Mouse (Mus musculus): ENCODE results near the gene Olfr67.
"Not testable (repeated sequence)": the region's sequence is repeated elsewhere in the genome, so short reads cannot be mapped to it uniquely, and the experiment has no call there.

Gene Olfr67

DNA sequence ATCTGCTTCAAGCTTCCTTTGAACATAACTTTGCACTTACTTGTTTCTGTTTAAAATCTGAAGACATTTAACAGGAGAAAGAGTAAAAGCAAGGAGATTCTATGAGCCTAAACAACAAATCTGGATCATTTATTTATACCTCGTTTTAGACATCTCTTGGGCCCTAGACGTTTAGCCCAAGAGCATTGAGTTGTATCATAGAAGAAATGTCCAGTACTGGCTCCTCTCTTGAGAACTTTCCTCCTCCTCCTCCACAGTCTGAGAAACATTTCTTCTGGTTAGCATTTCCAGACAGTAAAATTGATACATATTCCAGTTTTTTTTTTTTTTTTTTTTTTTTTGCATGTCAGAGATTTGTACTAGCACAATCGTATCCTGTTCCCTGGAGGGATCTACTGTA, at the start of gene Olfr67:
TSS of gene Olfr67 (minus strand) at position 101 of the 400 bp plus-strand sequence.
- in situ Hi-C loops (cut with MboI; ENCODE audit: low sequenced_read_pairs), result loop anchor here (5.0 kb wide), 1 partner anchor 81 kb away; no protein-coding TSS in a partner anchor

DNA sequence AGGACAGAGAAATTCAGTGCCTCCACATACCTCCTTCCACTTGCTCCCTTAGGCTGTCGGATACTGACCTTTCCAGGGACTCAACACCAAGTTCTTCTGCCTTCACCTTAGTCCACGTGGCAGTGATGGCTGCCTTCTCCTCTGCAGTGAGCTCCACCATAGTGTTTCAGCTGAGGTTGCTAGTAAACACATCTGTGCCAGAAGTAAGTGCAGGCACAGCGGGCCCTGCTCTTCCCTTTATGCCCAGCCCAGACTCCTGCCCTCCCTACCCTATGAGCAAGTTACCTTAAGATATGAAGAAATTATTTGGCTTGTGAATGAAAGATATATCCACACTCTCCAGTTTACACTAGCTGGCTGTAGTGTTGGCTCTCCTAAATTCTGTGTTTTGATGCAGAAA, 48.6 kb upstream of the Olfr67 start, which contains the start of gene Hbb-bh2:
TSS of gene Hbb-bh2 (minus strand) at position 253 of the 400 bp plus-strand sequence.
- in situ Hi-C loops (cut with MboI; ENCODE audit: low sequenced_read_pairs), result no loop called here

DNA sequence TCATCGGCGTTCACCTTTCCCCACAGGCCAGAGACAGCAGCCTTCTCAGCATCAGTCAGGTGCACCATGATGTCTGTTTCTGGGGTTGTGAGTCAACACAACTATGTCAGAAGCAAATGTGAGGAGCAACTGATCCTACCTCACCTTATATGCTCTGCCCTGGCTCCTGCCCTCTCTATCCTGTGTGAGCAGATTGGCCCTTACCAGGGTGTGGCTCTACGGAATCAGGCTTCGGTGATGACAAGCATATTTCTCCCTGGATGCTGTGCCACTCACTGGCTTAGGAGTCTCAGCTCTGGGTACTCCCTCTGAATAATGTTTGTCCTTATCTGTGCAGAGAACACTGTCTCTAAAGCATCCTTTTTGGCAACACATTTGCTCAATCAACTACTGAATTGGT, 36.2 kb upstream of the Olfr67 start, which contains the start of gene Hbb-bs:
TSS of gene Hbb-bs (minus strand) at position 289 of the 400 bp plus-strand sequence.
- in situ Hi-C loops (cut with MboI; ENCODE audit: low sequenced_read_pairs), result no loop called here

DNA sequence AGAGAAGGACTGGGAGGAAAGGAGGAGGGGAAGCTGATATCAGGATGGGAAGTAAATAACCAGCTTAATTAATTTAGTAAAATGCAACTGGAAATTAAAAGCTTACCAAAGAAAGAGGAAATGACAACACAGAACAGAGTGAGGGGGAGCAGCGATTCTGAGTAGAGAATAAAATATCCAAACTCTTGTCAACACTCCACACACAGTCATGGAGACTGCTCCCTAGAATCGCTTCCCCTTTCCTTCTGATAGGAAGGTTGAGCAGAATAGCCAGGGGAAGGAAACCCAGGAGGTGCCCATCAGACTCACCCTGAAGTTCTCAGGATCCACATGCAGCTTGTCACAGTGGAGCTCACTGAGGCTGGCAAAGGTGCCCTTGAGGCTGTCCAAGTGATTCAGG, 35.5 kb upstream of the Olfr67 start:
- in situ Hi-C loops (cut with MboI; ENCODE audit: low sequenced_read_pairs), result not testable (repeated sequence)

DNA sequence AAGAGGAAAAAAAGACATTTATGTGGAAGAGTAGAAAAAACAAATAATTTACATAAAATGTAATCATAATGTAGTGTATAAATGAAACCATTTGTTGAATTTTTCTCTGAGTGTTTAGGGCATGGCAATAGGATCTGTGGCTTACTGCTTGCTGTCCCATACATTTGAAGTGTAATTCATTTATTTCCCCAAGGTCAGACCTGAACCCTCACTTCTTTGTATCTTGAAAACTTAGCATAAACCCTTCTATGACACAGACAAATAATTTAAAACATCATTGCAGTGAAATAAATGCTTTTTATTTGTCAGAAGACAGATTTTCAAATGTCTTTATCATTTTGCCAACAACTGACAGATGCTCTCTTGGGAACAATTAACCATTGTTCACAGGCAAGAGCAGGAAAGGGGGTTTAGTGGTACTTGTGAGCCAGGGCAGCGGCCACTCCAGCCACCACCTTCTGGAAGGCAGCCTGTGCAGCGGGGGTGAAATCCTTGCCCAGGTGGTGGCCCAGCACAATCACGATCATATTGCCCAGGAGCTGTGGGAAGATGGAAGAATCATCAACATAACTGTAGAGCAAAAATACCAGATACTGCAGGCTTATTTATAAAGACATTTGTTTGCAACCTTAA, 34.8 kb upstream of the Olfr67 start:
- in situ Hi-C loops (cut with MboI; ENCODE audit: low sequenced_read_pairs), result no loop called here

DNA sequence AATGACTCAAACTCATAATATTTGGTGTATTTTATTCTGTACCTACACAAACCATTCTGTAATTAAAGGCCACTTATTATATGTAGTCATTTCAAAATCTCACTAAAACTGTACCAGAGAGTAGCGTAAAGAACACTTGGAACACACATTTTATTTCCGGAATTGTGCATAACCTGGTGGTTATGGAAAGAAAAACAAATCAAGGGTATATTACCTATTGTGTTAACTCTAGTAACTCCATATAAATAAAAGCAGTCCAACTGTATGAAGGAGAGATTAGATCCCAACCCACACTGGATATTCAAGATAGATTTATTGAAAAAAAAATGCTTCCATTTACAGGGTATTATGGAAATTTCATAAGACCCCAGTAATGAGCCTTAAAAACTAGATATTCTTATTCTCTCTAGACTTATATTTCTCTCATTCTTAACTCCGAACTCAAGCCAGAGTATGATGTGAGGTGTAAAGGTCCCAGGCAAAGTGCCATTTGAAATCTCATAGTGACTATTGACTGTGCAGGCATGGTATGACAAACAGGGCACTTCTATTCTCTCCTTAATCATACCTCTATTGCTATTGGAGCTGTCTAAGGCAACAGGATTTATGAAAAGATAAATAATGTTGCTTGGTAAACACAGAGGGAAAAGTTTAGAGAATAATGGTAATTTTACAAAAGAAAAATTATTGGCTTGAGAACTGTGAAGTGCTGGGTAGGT, 34.1 kb upstream of the Olfr67 start:
- in situ Hi-C loops (cut with MboI; ENCODE audit: low sequenced_read_pairs), result no loop called here

DNA sequence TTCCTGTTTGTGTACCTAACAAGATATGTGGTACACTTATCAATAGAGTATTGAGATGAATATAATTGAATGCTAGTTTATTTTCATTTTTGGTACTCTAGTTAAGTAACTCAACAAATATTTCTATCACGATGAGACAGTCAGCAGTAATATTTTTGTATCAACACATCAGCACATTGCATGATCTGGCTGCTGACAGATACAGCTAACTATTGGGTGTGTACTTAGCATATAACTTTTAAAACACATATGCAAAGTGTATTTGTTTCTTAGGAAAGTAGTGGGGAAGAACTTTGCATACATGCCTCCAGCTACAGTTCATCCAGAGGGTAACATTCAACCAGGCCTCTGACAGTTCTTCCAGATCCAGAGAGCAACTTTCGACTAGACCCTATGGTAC, 33.0 kb upstream of the Olfr67 start:
- in situ Hi-C loops (cut with MboI; ENCODE audit: low sequenced_read_pairs), result no loop called here

DNA sequence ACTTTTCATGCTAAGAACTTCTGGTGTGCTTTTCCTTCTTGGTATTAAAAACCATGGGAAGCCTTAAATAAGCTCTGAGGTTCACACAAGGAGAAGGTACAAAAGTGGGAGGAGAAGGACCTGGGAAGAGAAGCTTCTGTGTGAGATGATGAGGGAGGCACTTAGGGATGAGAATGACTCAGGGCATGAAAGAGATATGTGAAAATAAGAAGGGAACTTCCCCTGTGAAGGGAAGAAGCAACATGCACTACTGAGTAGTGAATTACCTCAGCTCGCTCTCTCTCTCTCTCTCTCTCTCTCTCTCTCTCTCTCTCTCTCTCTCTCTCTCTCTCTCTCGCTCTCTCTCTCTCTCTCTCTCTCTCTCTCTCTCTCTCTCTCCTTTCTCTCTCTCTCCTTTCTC, 23.5 kb upstream of the Olfr67 start:
- in situ Hi-C loops (cut with MboI; ENCODE audit: low sequenced_read_pairs), result not testable (repeated sequence)

DNA sequence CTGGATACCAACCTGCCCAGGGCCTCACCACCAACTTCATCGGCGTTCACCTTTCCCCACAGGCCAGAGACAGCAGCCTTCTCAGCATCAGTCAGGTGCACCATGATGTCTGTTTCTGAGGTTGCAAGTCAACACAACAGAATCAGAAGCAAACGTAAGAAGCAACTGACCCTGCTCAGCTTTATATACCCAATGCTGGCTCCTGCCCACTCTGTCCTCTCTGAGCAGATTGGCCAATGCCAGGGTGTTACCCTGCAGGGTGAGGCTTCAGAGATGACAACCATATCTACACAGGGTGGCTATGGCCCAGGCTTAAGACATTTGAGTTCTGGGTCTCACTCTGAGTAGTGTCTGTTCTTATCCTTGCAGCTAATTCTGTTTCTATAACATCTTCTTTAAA, 22.1 kb upstream of the Olfr67 start, which contains the start of gene Hbb-bt:
TSS of gene Hbb-bt (minus strand) at position 231 of the 400 bp plus-strand sequence.
- in situ Hi-C loops (cut with MboI; ENCODE audit: low sequenced_read_pairs), result no loop called here

DNA sequence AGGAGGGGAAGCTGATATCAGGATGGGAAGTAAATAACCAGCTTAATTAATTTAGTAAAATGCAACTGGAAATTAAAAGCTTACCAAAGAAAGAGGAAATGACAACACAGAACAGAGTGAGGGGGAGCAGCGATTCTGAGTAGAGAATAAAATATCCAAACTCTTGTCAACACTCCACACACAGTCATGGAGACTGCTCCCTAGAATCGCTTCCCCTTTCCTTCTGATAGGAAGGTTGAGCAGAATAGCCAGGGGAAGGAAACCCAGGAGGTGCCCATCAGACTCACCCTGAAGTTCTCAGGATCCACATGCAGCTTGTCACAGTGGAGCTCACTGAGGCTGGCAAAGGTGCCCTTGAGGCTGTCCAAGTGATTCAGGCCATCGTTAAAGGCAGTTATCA, 21.5 kb upstream of the Olfr67 start:
- in situ Hi-C loops (cut with MboI; ENCODE audit: low sequenced_read_pairs), result not testable (repeated sequence)

DNA sequence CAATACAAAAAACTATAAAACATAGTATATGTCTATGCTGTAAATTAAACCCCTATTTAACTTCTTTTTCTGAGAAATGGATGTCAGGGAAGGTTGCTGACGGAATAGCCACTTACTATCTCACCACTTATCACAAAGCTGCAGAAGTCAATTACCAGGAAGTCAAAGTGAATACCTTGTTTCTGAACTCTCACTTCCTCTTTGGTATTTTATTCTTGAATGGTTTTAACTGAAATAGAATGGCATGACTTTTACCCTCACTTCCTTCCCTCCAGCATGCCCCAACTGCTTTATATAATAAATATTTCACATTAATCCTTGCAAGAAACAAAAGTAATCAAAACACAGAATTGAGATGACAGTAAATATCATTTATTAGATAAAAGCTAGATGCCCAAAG, 20.6 kb upstream of the Olfr67 start:
- in situ Hi-C loops (cut with MboI; ENCODE audit: low sequenced_read_pairs), result no loop called here

DNA sequence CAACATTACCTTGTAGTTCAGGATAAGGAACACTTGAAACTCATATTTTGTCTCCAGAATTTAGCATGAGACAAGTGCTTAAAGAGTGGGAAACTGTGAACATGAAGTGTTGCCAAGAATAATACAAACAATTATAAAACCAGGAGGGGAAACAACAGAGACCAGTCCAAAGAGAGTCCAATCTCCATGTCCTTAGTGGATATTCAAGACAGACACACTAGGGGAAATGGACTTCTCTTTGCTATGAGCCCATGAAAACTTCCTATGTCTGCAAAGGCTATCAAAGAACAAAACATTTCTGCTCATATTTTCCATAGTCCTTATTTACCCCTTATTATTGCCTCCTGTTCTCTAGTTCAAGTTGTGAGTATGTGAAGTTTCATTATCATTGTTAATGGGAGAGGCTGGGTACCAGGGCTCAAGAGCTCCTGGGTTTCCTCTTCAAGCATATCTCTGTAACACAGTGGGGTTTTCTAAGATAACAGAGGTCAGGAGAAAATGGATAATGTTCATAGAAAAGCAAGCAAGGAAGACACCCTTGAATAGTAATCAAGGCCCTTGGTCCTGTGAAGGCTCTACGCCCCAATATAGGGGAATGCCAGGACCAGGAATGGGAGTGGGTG, 19.7 kb upstream of the Olfr67 start:
- in situ Hi-C loops (cut with MboI; ENCODE audit: low sequenced_read_pairs), result no loop called here

DNA sequence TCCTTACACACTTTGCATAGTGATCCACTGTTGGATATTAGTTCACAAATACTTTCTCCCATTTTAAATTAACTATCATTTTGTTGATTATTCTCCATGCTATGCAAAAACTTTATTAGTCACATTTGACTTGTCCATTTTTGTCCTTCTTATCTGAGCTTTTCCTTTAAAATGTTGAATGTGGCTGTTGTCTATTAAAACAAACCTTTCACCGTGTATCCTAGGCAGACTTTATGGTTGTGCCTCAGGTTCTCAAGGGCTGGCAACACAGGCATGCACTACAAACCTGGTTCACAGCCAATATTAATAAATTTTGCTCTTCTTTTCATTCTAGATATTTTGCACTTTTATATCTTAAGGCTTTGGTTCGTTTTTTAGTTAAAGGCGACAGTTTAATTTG, 19.1 kb upstream of the Olfr67 start:
- in situ Hi-C loops (cut with MboI; ENCODE audit: low sequenced_read_pairs), result no loop called here

DNA sequence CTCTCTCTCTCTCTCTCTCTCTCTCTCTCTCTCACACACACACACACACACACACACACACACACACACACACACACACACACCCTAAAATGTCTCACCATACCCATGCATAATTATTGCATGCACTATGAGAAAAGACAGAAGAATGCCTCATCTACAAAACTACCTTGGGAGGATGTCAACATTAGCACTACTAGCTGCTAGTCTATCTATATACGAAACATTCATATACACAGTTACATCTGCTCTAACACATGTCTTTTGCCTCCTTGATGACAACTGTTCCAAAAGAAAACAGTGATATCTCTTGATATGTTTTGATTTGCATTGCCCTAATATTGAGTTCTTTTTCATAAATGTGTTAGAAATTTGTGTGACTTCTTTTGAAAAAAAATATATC, 18.7 kb upstream of the Olfr67 start:
- in situ Hi-C loops (cut with MboI; ENCODE audit: low sequenced_read_pairs), result no loop called here

DNA sequence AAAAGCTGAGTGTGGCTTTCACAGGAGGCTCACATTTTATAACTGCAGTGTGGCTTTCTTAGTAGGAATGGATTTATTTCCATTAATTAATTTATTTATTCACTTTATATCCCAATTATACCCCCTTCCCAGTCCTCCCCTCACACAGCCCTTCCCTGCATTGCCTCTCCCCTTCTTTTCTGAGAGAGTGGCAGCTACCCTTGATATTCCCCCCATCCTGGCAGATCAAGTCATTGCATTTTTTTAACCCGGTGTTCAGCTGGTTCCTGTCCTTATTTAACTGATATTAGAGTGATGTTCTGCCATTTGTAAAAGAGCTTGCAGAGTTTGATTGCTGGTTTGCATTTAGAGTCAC, 18.2 kb upstream of the Olfr67 start:
- in situ Hi-C loops (cut with MboI; ENCODE audit: low sequenced_read_pairs), result no loop called here

DNA sequence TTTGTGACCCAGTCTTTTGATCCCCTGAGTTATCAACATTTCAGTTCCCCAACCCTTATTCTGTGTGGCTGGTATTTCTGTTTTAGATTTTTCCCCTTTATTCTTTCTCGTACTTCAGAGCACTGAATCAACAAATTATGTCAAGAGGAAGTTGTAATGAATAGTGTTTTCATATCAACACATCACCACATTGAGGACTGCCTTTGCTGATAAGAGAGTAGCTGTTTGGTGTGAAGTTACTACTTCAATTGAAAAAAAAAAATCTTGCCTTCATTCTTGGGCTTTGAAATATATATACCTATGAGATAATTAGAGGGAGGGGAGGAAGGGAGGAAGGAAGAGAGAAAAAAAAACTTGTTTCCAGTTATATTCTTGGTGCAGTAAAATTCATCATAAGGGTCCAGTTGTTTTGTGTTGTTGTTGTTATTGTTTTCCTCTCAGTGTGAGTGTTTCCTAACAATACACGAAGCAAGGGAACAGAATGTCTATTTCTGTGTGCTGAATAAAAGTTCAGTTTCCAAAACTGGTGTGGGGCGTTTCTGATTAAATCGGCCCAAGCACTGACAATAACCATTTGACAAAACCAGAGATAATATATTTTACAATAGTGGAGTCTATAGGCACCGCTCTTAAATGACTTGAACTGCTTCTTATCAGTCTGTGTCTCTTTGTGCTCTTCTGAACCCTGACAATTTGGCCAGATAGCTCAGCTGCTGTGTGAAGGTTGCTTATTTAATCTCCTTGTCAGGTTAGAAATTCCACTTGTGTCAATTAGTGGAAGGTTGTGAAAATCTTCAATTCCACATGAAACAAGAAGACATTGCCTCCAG, 17.6 kb upstream of the Olfr67 start:
- in situ Hi-C loops (cut with MboI; ENCODE audit: low sequenced_read_pairs), result no loop called here

DNA sequence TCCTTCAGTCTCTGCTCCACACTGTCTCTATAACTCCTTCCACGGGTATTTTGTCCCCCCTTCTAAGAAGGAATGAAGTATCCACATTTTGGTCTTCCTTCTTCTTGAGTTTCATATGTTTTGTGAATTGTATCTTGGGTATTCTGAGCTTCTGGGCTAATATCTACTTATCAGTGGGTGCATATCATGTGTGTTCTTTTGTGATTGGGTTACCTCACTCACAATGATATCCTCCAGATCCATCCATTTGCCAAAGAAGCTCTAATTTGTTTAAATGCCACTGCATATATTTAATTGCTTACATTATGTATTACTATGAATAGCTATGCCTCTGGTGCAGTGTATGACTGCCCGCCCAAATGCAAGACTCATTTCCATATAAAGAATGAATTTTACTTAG, 16.5 kb upstream of the Olfr67 start:
- in situ Hi-C loops (cut with MboI; ENCODE audit: low sequenced_read_pairs), result not testable (repeated sequence)

DNA sequence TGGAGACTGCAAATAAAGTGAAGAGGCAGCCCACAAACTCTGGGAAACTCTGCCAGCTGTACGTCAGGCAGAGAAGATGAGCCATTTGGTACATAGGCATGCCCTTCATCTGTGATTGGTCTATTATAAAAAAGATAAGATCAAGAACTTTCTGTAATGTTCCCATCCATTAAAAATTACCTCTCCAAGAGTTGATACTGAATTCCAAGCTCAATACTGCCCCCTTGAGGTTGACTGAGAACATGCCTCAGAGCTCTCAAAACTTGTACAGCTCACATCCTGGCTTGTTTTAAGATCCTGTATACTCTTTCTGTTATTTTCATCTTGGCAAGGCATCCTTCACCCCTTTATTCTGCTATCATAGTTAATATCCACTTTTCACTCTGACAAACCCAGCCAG, 15.2 kb upstream of the Olfr67 start:
- in situ Hi-C loops (cut with MboI; ENCODE audit: low sequenced_read_pairs), result no loop called here

DNA sequence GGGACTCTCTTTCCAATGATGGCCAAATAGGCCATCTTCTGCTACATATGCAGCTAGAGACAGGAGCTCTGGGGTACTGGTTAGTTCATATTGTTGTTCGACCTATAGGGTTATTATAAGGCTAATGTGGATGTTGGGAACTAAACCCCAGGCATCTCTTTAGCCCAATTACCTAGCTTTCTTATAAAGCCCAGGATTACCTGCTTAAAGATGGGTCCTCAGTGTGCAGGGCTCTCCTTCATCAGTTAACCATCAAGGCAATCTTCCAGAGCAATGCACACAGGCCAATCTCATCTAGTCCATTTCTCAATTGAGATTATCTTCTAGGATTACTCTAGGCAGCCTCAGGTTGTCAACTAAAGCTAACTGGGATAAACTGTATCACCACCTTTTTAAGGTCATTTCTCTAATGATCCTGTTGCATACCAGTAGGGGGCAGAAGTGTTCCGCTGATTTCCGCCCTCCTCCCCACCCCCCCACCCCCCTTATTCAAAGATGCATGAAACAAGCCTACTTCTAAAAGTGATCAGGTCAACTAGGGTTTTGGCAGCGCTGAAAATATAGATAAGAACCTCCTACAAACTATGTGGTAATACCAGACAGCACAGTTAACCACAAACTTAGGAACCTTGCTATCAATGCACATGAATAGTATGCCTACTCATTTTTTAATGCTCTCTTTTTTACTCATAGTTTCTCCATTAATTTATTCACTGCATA, 1.2 kb upstream of the Olfr67 start:
- in situ Hi-C loops (cut with MboI; ENCODE audit: low sequenced_read_pairs), result loop anchor here (5.0 kb wide), 1 partner anchor 79 kb away; no protein-coding TSS in a partner anchor

DNA sequence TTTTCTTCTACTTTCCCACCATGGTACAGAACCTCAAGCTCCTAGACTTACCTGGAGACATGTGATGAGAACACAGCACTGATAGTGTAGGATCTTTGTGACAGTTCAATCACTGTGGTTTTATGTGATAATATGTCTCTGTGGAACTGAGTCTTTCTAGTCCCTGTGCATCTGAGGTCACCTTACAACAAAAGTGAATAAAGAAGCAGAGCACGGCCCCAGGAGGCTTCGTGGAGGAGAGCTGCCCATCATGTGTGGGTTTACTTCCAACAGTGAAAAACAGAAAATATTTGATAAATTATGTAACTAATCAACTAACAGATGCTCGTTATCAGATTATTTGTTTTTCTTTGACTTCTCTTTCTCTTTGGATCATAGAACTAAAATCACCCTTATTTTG, 12.0 kb downstream of the Olfr67 start, which contains the start of gene Olfr68:
TSS of gene Olfr68 (minus strand) at position 101 of the 400 bp plus-strand sequence.
- in situ Hi-C loops (cut with MboI; ENCODE audit: low sequenced_read_pairs), result no loop called here
